Comparison of ENCODE assay signal across 25 mouse cellular contexts in genomic region chr12:52276320-52276719, GRCm38 (mm10).
DNase-seq lines count a peak whose midpoint lies in the region; ATAC-seq and TF ChIP-seq lines count a peak whose summit lies in the region.
"Had no signal": no experiment of that assay in that cellular context is flagged by ENCODE, and none has a peak within 500 bp of the region (broad histone marks: within the 10 kb centered on the region; RNA-seq: fewer than 3 reads in every experiment).

No protein-coding gene starts in this region.

- WGBS in liver, embryonic 12.5 days (ENCODE audit: insufficient replicate concordance) = 23% methylated on average over 1 of the region's 1 CpGs
- WGBS in liver, postnatal 0 days (ENCODE audit: insufficient replicate concordance) = 41% methylated on average over 1 of the region's 1 CpGs

- in situ Hi-C loops in ES-E14 (cut with MboI; ENCODE audit: low sequenced_read_pairs in 2 of 2, unreplicated experiment in 2 of 2) = no loop called here

- H3K9me3 ChIP-seq in liver, embryonic 12.5 days (replicated peaks) = no peaks in the 10 kb centered on the region
- no peaks in the 10 kb centered on the region for H3K9me3 ChIP-seq in liver, postnatal 0 days (ENCODE audit: low read length)
- H3K9me3 ChIP-seq in ES-E14 (ENCODE audit: control insufficient read depth, insufficient read depth, low read depth, low read length) = no peaks in the 10 kb centered on the region
- H3K9me3 ChIP-seq: embryonic facial prominence, embryonic 13.5 days; embryonic facial prominence, embryonic 15.5 days; forebrain, embryonic 10.5 days; forebrain, embryonic 12.5 days had no signal

- no peaks in the 10 kb centered on the region for H3K36me3 ChIP-seq in liver, embryonic 12.5 days
- no peaks in the 10 kb centered on the region for H3K36me3 ChIP-seq in liver, postnatal 0 days (replicated peaks; ENCODE audit: insufficient read depth, low read length)
- H3K36me3 ChIP-seq in ES-E14 (ENCODE audit: control insufficient read depth, insufficient read depth, low read length, poor library complexity, severe bottlenecking) = no peaks in the 10 kb centered on the region
- H3K36me3 ChIP-seq: embryonic facial prominence, embryonic 13.5 days; embryonic facial prominence, embryonic 15.5 days; forebrain, embryonic 10.5 days; forebrain, embryonic 12.5 days had no signal

- peaks cover 7% of the 10 kb centered on the region; the same call in 1 of the 2 replicates for H3K4me1 ChIP-seq in liver, embryonic 12.5 days
- no peaks in the 10 kb centered on the region for H3K4me1 ChIP-seq in liver, postnatal 0 days (ENCODE audit: insufficient read depth)
- H3K4me1 ChIP-seq in ES-E14 (ENCODE audit: control insufficient read depth in 2 of 2, insufficient read depth in 2 of 2, low read length in 2 of 2, poor library complexity in 1 of 2) = peaks cover 3 to 6% of the 10 kb centered on the region in 2 experiments; a peak in 3 of 4 replicates
- H3K4me1 ChIP-seq: embryonic facial prominence, embryonic 15.5 days; forebrain, embryonic 10.5 days had no signal

- no peaks in the 10 kb centered on the region for H3K27me3 ChIP-seq in liver, embryonic 12.5 days (replicated peaks)
- H3K27me3 ChIP-seq in liver, postnatal 0 days (ENCODE audit: insufficient read depth, low read length) = no peaks in the 10 kb centered on the region
- H3K27me3 ChIP-seq: embryonic facial prominence, embryonic 13.5 days; embryonic facial prominence, embryonic 15.5 days; forebrain, embryonic 12.5 days; Patski had no signal

- no peak for TF ChIP-seq CTCF in liver, postnatal 0 days (IDR thresholded peaks at IDR 0.05; ENCODE audit: low read depth)

- ATAC-seq in liver, embryonic 12.5 days = peak; percentile 55; the same call in 1 of the 2 replicates
- no peak for ATAC-seq in liver, postnatal 0 days
- ATAC-seq: activated CD4-positive, CD25-positive, alpha-beta regulatory T cell, adult 4 months; forebrain, embryonic 14.5 days; forebrain, embryonic 16.5 days; Patski had no signal

- H3K27ac ChIP-seq in liver, embryonic 12.5 days = no peak overlapping the region
- H3K27ac ChIP-seq in liver, postnatal 0 days (ENCODE audit: low read depth) = no peak overlapping the region
- H3K27ac ChIP-seq in ES-E14 (ENCODE audit: insufficient read depth, low read depth, low read length, poor library complexity, severe bottlenecking) = no peak overlapping the region
- H3K27ac ChIP-seq: embryonic facial prominence, embryonic 13.5 days; embryonic facial prominence, embryonic 15.5 days; forebrain, embryonic 10.5 days; forebrain, embryonic 12.5 days had no signal

- intact Hi-C loops in left cerebral cortex, postnatal 14 days (cut with DNase I) = no loop called here

- no peak overlapping the region for H3K4me3 ChIP-seq in liver, embryonic 12.5 days
- H3K4me3 ChIP-seq in liver, postnatal 0 days (ENCODE audit: low read depth, low read length) = no peak overlapping the region
- H3K4me3 ChIP-seq in ES-E14 (ENCODE audit: insufficient read depth in 1 of 2, low read depth in 1 of 2, low read length in 2 of 2, poor library complexity in 1 of 2, severe bottlenecking in 1 of 2) = no peak overlapping the region
- H3K4me3 ChIP-seq: embryonic facial prominence, embryonic 13.5 days; embryonic facial prominence, embryonic 15.5 days; erythroblast, embryonic 14.5 days; forebrain, embryonic 10.5 days; forebrain, embryonic 12.5 days had no signal

- H3K9ac ChIP-seq in liver, embryonic 12.5 days = no peak overlapping the region
- H3K9ac ChIP-seq in liver, postnatal 0 days (replicated peaks) = no peak overlapping the region
- H3K9ac ChIP-seq in ES-E14 (ENCODE audit: insufficient read depth, low read depth, low read length, poor library complexity, severe bottlenecking) = no peak overlapping the region
- H3K9ac ChIP-seq: embryonic facial prominence, embryonic 13.5 days; embryonic facial prominence, embryonic 15.5 days; forebrain, embryonic 12.5 days had no signal

- no peak overlapping the region for H3K4me2 ChIP-seq in liver, embryonic 12.5 days
- no peak overlapping the region for H3K4me2 ChIP-seq in liver, postnatal 0 days (ENCODE audit: low read depth, low read length)
- H3K4me2 ChIP-seq: embryonic facial prominence, embryonic 13.5 days; embryonic facial prominence, embryonic 15.5 days; forebrain, embryonic 12.5 days had no signal

- DNase-seq in liver, postnatal 0 days = no peak
- DNase-seq in ES-CJ7 (ENCODE audit: low read depth, low spot score) = peak; percentile 72
- peak; percentile 43 for DNase-seq in ES-E14 (ENCODE audit: low read depth, low spot score)
- peak; percentile 85 for DNase-seq in R1 (ENCODE audit: low read depth, low spot score)
- no peak for DNase-seq in left cerebral cortex, postnatal 14 days (ENCODE audit: low spot score in 2 of 2)
- DNase-seq in adrenal gland, adult 2 months = no peak
- no peak for DNase-seq in cerebellum, adult 18-20 months
- DNase-seq: adrenal gland, postnatal 10 days; adrenal gland, postnatal 25 days; cerebellum, adult 11-12 months; cerebellum, adult 8-10 months; cerebellum, adult 9-11 months; cerebellum, postnatal 14 days; cerebellum, postnatal 36 days; embryo, embryonic 11 days had no signal

- TF ChIP-seq EP300 in liver, postnatal 0 days (IDR thresholded peaks at IDR 0.05; ENCODE audit: low read depth) = no peak

TF ChIP-seq in ES-E14, 5 proteins besides CTCF, POLR2A, EP300 and RAD21:
- TF ChIP-seq CHD2 (IDR thresholded peaks at IDR 0.05; ENCODE audit: low read depth, low read length) (no peak), ZC3H11A (IDR thresholded peaks at IDR 0.05; ENCODE audit: borderline replicate concordance, low read depth, low read length) (no peak), MAFK (IDR thresholded peaks at IDR 0.05; ENCODE audit: insufficient read depth, low read depth, low read length) (no peak), HCFC1 (IDR thresholded peaks at IDR 0.05; ENCODE audit: borderline replicate concordance, insufficient read depth, low read length) (no peak), ZNF384 (IDR thresholded peaks at IDR 0.05; ENCODE audit: low read depth, low read length) (no peak)
TF ChIP-seq in ES-E14: peak in this region for 0.

Comparison
In these comparisons a context has a peak if more than half of its experiments do, and no peak if none do; other contexts are left out.
1. DNase-seq: peak in ES-CJ7 (single experiment), ES-E14 (single experiment) and R1 (single experiment); none in liver, postnatal 0 days (single experiment), left cerebral cortex, postnatal 14 days (0 of 2), adrenal gland, adult 2 months (single experiment) and cerebellum, adult 18-20 months (0 of 2).